Mouse (Mus musculus): ENCODE measurements at regions not wholly inside any gene's neighbourhood (a gene's known extent, or its start where the extent isn't known, plus 50 kb on each side); places are given as distances from the start of the nearest gene placed in this dataset.

- Histone ChIP-seq H3K27ac (ENCODE audit: control insufficient read depth, low read depth, low read length) (no peak overlapping the region), H3K27me3 (ENCODE audit: control insufficient read depth in 1 of 2, insufficient read depth in 2 of 2, low read length in 2 of 2) (no peaks in the 10 kb centered on the region), H3K79me2 (ENCODE audit: control insufficient read depth, insufficient read depth, low read length, poor library complexity) (no peaks in the 10 kb centered on the region), H3K4me1 (ENCODE audit: control insufficient read depth in 1 of 2, insufficient read depth in 2 of 2, low read length in 2 of 2) (no peaks in the 10 kb centered on the region), H3K9ac (ENCODE audit: control insufficient read depth, low read depth, low read length, poor library complexity, severe bottlenecking) (no peak overlapping the region), H3K9me3 (replicated peaks; ENCODE audit: insufficient read depth, low read length) (no peaks in the 10 kb centered on the region), H3K4me3 (ENCODE audit: control insufficient read depth in 1 of 2, insufficient read depth in 1 of 2, low read depth in 2 of 2, low read length in 2 of 2) (no peak overlapping the region), H3K36me3 (ENCODE audit: control insufficient read depth in 1 of 2, insufficient read depth in 2 of 2, low read length in 2 of 2) (no peaks in the 10 kb centered on the region)
- DNase-seq (ENCODE audit: low read depth, low spot score), result no peak
- no peak for TF ChIP-seq ZNF384 (IDR thresholded peaks at IDR 0.05; ENCODE audit: low read depth, low read length)
- no peak for TF ChIP-seq KAT2A (conservative IDR thresholded peaks at IDR 0.05; ENCODE audit: low read depth, low read length)
- no peak for TF ChIP-seq BHLHE40 (IDR thresholded peaks at IDR 0.05; ENCODE audit: borderline replicate concordance, low read depth, low read length)
- TF ChIP-seq MEF2A (IDR thresholded peaks at IDR 0.05; ENCODE audit: extremely low read depth, insufficient replicate concordance, low read depth, low read length, poor library complexity, severe bottlenecking), result no peak
- TF ChIP-seq POLR2AphosphoS5 (IDR thresholded peaks at IDR 0.05; ENCODE audit: borderline replicate concordance, low read depth, low read length), result no peak
- no peak for TF ChIP-seq CHD1 (IDR thresholded peaks at IDR 0.05; ENCODE audit: low read depth, low read length)
- TF ChIP-seq MXI1 (IDR thresholded peaks at IDR 0.05; ENCODE audit: low read depth, low read length), result no peak
- no peak; the same call in 1 of the 2 replicates for TF ChIP-seq RAD21 (IDR thresholded peaks at IDR 0.05; ENCODE audit: low read depth, low read length)
- no peak for TF ChIP-seq TBP (IDR thresholded peaks at IDR 0.05; ENCODE audit: low read depth, low read length)
- TF ChIP-seq TCF12 (IDR thresholded peaks at IDR 0.05; ENCODE audit: low read depth, low read length), result no peak
Observed at GRCm38 (mm10) chr13:53779150-53779549, 276.4 kb downstream of the Drd1 start.

DNA sequence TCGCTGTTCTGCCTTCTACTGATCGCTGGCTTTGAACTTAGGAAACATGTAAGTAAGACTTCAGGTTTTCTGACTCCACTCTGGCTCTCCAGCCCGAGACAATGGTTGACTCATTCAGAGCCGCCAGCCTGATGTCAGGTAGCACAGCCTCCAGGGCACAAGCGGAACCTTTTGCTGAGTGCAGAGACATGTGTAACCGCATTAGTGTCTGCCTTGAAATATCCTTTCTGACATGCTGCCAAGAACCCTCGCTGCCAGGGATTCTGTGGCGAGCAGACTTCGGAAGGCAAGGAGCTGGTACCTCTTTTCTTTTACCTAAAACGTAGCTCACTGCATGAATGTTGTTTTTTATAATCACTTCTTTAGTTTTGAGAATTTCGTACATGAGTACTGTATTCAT is 279.1 kb downstream of the Drd1 start:
- no peaks in the 10 kb centered on the region for H3K36me3 ChIP-seq (ENCODE audit: control insufficient read depth in 1 of 2, insufficient read depth in 2 of 2, low read length in 2 of 2)
- TF ChIP-seq MEF2A (IDR thresholded peaks at IDR 0.05; ENCODE audit: extremely low read depth, insufficient replicate concordance, low read depth, low read length, poor library complexity, severe bottlenecking) (no peak), NELFE (IDR thresholded peaks at IDR 0.05; ENCODE audit: low read depth, low read length) (no peak), POLR2AphosphoS5 (IDR thresholded peaks at IDR 0.05; ENCODE audit: borderline replicate concordance, low read depth, low read length) (no peak)
- H3K79me2 ChIP-seq (ENCODE audit: control insufficient read depth, insufficient read depth, low read length, poor library complexity), result no peaks in the 10 kb centered on the region
- no peak for DNase-seq (ENCODE audit: low read depth, low spot score)
- H3K27ac ChIP-seq (ENCODE audit: control insufficient read depth, low read depth, low read length), result no peak overlapping the region
- H3K9me3 ChIP-seq (replicated peaks; ENCODE audit: insufficient read depth, low read length), result no peaks in the 10 kb centered on the region
- no peak overlapping the region for H3K9ac ChIP-seq (ENCODE audit: control insufficient read depth, low read depth, low read length, poor library complexity, severe bottlenecking)
- no peaks in the 10 kb centered on the region for H3K27me3 ChIP-seq (ENCODE audit: control insufficient read depth in 1 of 2, insufficient read depth in 2 of 2, low read length in 2 of 2)
- no peaks in the 10 kb centered on the region for H3K4me1 ChIP-seq (ENCODE audit: control insufficient read depth in 1 of 2, insufficient read depth in 2 of 2, low read length in 2 of 2)
- H3K4me3 ChIP-seq (ENCODE audit: control insufficient read depth in 1 of 2, insufficient read depth in 1 of 2, low read depth in 2 of 2, low read length in 2 of 2), result no peak overlapping the region

DNA sequence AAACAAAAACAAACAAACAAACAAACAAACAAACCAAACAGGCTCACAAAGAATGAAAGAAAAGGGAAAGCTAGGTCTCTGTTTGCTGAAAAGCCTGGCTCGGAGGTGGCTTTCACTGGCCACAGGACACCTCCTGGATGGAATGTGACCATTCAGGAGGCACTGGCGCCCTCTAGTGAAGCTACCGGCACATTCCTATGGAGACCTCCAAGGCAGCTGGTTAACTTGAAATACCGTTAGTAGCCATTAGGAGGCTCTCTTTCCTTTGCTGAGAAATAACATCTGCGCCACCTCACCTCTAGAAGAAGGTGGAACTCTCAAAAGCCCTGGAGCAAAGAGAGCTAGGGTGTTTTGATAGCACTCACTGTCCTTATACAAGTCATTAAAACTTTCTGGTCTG is 279.8 kb downstream of the Drd1 start:
- TF ChIP-seq RAD21 (IDR thresholded peaks at IDR 0.05; ENCODE audit: low read depth, low read length), result peak; percentile 12
- TF ChIP-seq MYB (IDR thresholded peaks at IDR 0.05; ENCODE audit: low read depth, low read length), result no peak
- TF ChIP-seq ELF1 (IDR thresholded peaks at IDR 0.05; ENCODE audit: low read depth, low read length), result no peak
- TF ChIP-seq NRF1 (IDR thresholded peaks at IDR 0.05; ENCODE audit: insufficient read depth, low read depth, low read length, poor library complexity, severe bottlenecking), result no peak
- no peak for TF ChIP-seq MAZ (IDR thresholded peaks at IDR 0.05; ENCODE audit: low read depth, low read length)
- TF ChIP-seq SMC3 (IDR thresholded peaks at IDR 0.05; ENCODE audit: low read depth, low read length), result peak; percentile 20; the same call in 1 of the 2 replicates
- TF ChIP-seq ZC3H11A (IDR thresholded peaks at IDR 0.05; ENCODE audit: low read depth, low read length), result no peak
- TF ChIP-seq RCOR1 (IDR thresholded peaks at IDR 0.05; ENCODE audit: low read depth, low read length), result no peak
- TF ChIP-seq TCF12 (IDR thresholded peaks at IDR 0.05; ENCODE audit: low read depth, low read length), result no peak
- no peak for TF ChIP-seq GABPA (IDR thresholded peaks at IDR 0.05; ENCODE audit: low read depth, low read length)
- no peak for TF ChIP-seq TAL1 (IDR thresholded peaks at IDR 0.05; ENCODE audit: low read length)
- TF ChIP-seq CHD2 (IDR thresholded peaks at IDR 0.05; ENCODE audit: low read length), result no peak
- peak; percentile 20 to 48 (median 35); a peak in 5 of 6 replicates for TF ChIP-seq CTCF (IDR thresholded peaks at IDR 0.05 in 2 of 3, conservative IDR thresholded peaks at IDR 0.05 in 1 of 3; ENCODE audit: control insufficient read depth in 1 of 3, insufficient read depth in 1 of 3, low read depth in 2 of 3, low read length in 3 of 3, poor library complexity in 1 of 3, severe bottlenecking in 1 of 3)
- TF ChIP-seq ETS1 (IDR thresholded peaks at IDR 0.05; ENCODE audit: low read depth, low read length), result no peak
- no peaks in the 10 kb centered on the region for H3K9me3 ChIP-seq (replicated peaks; ENCODE audit: insufficient read depth, low read length)
- peak; percentile 8 for DNase-seq (ENCODE audit: low read depth, low spot score)

More for the DNA sequence above, 279.8 kb downstream of the Drd1 start:
- Histone ChIP-seq H3K27me3 (ENCODE audit: control insufficient read depth in 1 of 2, insufficient read depth in 2 of 2, low read length in 2 of 2) (no peaks in the 10 kb centered on the region), H3K4me3 (ENCODE audit: control insufficient read depth in 1 of 2, insufficient read depth in 1 of 2, low read depth in 2 of 2, low read length in 2 of 2) (no peak overlapping the region), H3K9ac (ENCODE audit: control insufficient read depth, low read depth, low read length, poor library complexity, severe bottlenecking) (no peak overlapping the region), H3K27ac (ENCODE audit: control insufficient read depth, low read depth, low read length) (no peak overlapping the region), H3K36me3 (ENCODE audit: control insufficient read depth in 1 of 2, insufficient read depth in 2 of 2, low read length in 2 of 2) (no peaks in the 10 kb centered on the region), H3K4me1 (ENCODE audit: control insufficient read depth in 1 of 2, insufficient read depth in 2 of 2, low read length in 2 of 2) (no peaks in the 10 kb centered on the region), H3K79me2 (ENCODE audit: control insufficient read depth, insufficient read depth, low read length, poor library complexity) (no peaks in the 10 kb centered on the region)
